Mouse (Mus musculus) ES-E14 (cell line): ENCODE data around the gene Ralb. TPM values are rescaled to one million over a fixed set of nuclear protein-coding genes. Genes with fewer than 3 reads are reported as not detected.

Experiments
- DNase-seq: peaks from one replicate; pipeline ENCODE4 v3.0.0-alpha.2; 2013; ENCODE audit warnings: low read depth, low spot score
- H3K27ac ChIP-seq: 2 replicates; pipeline ENCODE4 v1.5.1; 2012; ENCODE audit warnings: low read depth, mild to moderate bottlenecking, low read length, moderate library complexity, mixed read lengths; ENCODE audit not compliant: poor library complexity, insufficient read depth, severe bottlenecking
- H3K36me3 ChIP-seq: 2 replicates; pipeline ENCODE4 v1.6.1; 2012; ENCODE audit warnings: mild to moderate bottlenecking, low read length, moderate library complexity, mixed read lengths; ENCODE audit not compliant: control insufficient read depth, poor library complexity, insufficient read depth, severe bottlenecking
- H3K4me1 ChIP-seq, 2 experiments: fragments of 150-350 bp in 1 of 2; sonication (generic) in 1 of 2; 2 replicates each; pipeline ENCODE4 v1.6.1; 2012; ENCODE audit warnings: low read length in 2 of 2, mild to moderate bottlenecking in 1 of 2, mixed read lengths in 1 of 2; ENCODE audit not compliant: control insufficient read depth in 2 of 2, insufficient read depth in 2 of 2, poor library complexity in 1 of 2
- H3K4me3 ChIP-seq, 2 experiments: fragments of 150-350 bp in 1 of 2; sonication (generic) in 1 of 2; 2 replicates each; pipeline ENCODE4 v1.5.1; 2012; ENCODE audit warnings: low read length in 2 of 2, low read depth in 1 of 2, mild to moderate bottlenecking in 1 of 2, mixed read lengths in 1 of 2; ENCODE audit not compliant: insufficient read depth in 1 of 2, poor library complexity in 1 of 2, severe bottlenecking in 1 of 2
- H3K9ac ChIP-seq: 2 replicates; pipeline ENCODE4 v1.6.1; 2012; ENCODE audit warnings: low read depth, mild to moderate bottlenecking, low read length, mixed read lengths; ENCODE audit not compliant: poor library complexity, insufficient read depth, severe bottlenecking
- H3K9me3 ChIP-seq: fragments of 150-350 bp; sonication (generic); 2 replicates; pipeline ENCODE4 v1.6.1; 2012; ENCODE audit warnings: low read depth, mild to moderate bottlenecking, low read length; ENCODE audit not compliant: control insufficient read depth, insufficient read depth
- CHD2 ChIP-seq: IDR thresholded peaks from 2 replicates; pipeline ENCODE4 v1.6.1; 2014; ENCODE audit warnings: mild to moderate bottlenecking, low read depth, low read length, inconsistent platforms
- HCFC1 ChIP-seq: IDR thresholded peaks from 2 replicates; pipeline ENCODE4 v1.6.1; 2012; ENCODE audit warnings: low read length, inconsistent platforms, borderline replicate concordance; ENCODE audit not compliant: insufficient read depth
- MAFK ChIP-seq: IDR thresholded peaks from 2 replicates; pipeline ENCODE4 v1.6.1; 2014; ENCODE audit warnings: mild to moderate bottlenecking, low read depth, low read length, inconsistent platforms; ENCODE audit not compliant: insufficient read depth
- ZC3H11A ChIP-seq: IDR thresholded peaks from 2 replicates; pipeline ENCODE4 v1.6.1; 2012; ENCODE audit warnings: low read depth, mild to moderate bottlenecking, inconsistent platforms, low read length, borderline replicate concordance
- ZNF384 ChIP-seq: IDR thresholded peaks from 2 replicates; pipeline ENCODE4 v1.6.1; 2012; ENCODE audit warnings: low read depth, low read length, inconsistent platforms
- in situ Hi-C, 2 experiments: fragments of 600-800 bp; cut with MboI; formaldehyde crosslinking; loops; one replicate each; pipeline ENCODE4 v1.15.1; 2025; ENCODE audit warnings: low sequenced_read_pairs in 2 of 2, inconsistent platforms in 1 of 2; ENCODE audit not compliant: unreplicated experiment in 2 of 2
- total RNA-seq: library from RNA; depleted of rRNA; stranded (reverse); fragments of 300-350 nt; gene quantifications from 2 replicates; pipeline ENCODE4 v1.2.3, GENCODE M21; 2012

The Ralb gene
- total RNA-seq, 1 experiment = 30.8 TPM

DNA sequence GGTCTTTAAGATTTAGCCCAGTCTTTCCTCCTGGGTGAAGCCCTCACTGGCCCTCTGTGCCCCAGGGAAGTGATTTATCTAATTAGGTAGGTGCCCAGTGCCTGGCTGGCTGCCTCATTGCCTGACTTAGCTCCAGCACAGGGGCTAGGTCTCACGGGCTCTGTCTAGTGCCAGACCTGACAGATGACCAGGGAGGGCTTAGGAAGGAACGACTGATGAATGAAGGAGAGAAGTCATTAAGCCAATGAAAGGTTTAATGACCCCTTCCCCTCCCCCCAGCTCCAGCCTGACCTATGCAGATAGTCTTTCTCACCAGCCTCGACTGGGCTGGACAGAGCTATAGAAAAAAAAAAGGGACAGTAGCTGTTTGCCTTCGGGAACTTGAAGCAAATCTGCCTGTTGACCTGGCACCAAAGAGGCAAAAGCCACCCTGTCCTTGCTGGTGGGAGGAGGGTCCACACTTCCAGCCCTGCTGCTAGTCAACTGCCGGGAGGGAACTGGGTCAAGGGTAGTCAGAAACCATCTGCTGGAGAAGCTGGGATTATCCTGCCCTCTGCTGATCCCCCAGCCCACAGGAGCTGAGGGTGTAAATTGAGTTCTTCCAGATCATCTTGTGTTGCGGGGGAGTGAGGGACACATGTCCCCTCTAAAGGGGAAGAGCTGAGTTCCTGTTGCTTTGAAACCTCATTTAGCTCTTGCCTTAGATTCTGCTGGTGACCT is 80.3 kb downstream of the Ralb start:
- Histone ChIP-seq H3K27ac (no peak overlapping the region), H3K9me3 (no peaks in the 10 kb centered on the region), H3K9ac (no peak overlapping the region), H3K36me3 (no peaks in the 10 kb centered on the region), H3K4me1 (peaks cover 0 to 14% of the 10 kb centered on the region in 2 experiments; a peak in 3 of 4 replicates), H3K4me3 (no peak overlapping the region)
- TF ChIP-seq HCFC1 = no peak
- no peak for TF ChIP-seq ZC3H11A
- TF ChIP-seq MAFK = no peak
- TF ChIP-seq CHD2 = no peak
- TF ChIP-seq ZNF384 = no peak
- in situ Hi-C loops = no loop called here
- DNase-seq = no peak

DNA sequence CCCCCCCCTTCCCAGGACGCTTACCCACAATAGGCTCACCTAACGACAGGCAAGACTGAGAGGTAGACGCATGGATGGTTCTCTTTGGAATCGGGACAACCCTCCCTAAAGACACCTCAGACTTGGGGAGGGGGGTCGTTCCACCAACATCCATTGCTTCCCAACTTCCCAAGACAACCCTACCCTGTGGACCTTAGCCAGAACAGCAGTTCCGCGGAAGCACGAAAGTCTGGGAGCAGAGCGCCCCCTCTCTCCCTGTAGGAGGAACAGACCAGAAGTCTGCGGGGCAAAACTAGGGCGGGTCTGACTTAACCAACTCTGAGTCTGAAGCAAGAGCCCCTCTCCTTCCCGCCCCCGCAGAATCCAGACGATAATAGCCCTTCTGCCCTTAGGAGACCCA is 81.1 kb downstream of the Ralb start:
- TF ChIP-seq ZNF384 (no peak), ZC3H11A (peak; percentile 63; the same call in 1 of the 2 replicates), HCFC1 (no peak)
- H3K36me3 ChIP-seq = peaks cover 1% of the 10 kb centered on the region; the same call in 1 of the 2 replicates
- in situ Hi-C loops = no loop called here
- peak; percentile 61 for DNase-seq
- H3K4me3 ChIP-seq = peak overlapping the region; percentile 72 to 92; a peak in 3 of 4 replicates
- H3K27ac ChIP-seq = no peak overlapping the region; the same call in 1 of the 2 replicates
- no peaks in the 10 kb centered on the region for H3K9me3 ChIP-seq
- H3K9ac ChIP-seq = peak overlapping the region; percentile 91; the same call in 1 of the 2 replicates
- peaks cover 0 to 15% of the 10 kb centered on the region in 2 experiments; a peak in 3 of 4 replicates for H3K4me1 ChIP-seq

DNA sequence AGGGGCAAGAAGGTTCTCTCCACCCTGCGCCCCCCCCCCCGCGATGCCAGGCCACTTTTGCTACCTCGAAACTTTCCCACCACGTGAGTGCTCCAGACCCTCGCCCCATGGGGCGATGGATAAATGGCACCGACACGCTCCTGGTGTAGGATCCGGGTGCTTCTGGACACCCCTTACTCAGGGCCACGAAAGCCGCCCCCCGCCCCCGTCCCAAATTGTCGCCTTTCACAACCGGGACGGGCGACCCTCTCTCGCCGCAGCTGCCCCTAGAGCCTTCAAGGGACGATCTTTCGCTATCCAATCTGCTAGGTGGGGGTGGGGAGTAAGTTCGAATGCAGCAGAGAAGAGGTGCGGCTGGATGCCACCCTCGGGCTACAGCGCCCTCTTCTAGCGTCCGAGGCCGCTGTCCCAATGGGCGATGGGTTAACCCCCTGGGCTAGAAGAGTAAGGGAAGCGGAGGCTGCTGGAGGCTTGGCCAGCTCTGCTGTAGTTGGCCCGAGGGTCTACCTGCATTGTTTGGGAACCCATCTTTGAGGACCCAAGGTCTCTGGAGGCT is 82.1 kb downstream of the Ralb start:
- Histone ChIP-seq H3K9ac (peak overlapping the region; percentile 91), H3K36me3 (peaks cover 7% of the 10 kb centered on the region), H3K4me1 (peaks cover 0 to 19% of the 10 kb centered on the region in 2 experiments; a peak in 2 of 4 replicates), H3K4me3 (peak overlapping the region; percentile 72 to 92), H3K27ac (no peak overlapping the region; the same call in 1 of the 2 replicates), H3K9me3 (no peaks in the 10 kb centered on the region)
- in situ Hi-C loops = no loop called here
- DNase-seq = no peak
- TF ChIP-seq CHD2 (no peak), HCFC1 (no peak), MAFK (no peak), ZNF384 (no peak), ZC3H11A (no peak)

DNA sequence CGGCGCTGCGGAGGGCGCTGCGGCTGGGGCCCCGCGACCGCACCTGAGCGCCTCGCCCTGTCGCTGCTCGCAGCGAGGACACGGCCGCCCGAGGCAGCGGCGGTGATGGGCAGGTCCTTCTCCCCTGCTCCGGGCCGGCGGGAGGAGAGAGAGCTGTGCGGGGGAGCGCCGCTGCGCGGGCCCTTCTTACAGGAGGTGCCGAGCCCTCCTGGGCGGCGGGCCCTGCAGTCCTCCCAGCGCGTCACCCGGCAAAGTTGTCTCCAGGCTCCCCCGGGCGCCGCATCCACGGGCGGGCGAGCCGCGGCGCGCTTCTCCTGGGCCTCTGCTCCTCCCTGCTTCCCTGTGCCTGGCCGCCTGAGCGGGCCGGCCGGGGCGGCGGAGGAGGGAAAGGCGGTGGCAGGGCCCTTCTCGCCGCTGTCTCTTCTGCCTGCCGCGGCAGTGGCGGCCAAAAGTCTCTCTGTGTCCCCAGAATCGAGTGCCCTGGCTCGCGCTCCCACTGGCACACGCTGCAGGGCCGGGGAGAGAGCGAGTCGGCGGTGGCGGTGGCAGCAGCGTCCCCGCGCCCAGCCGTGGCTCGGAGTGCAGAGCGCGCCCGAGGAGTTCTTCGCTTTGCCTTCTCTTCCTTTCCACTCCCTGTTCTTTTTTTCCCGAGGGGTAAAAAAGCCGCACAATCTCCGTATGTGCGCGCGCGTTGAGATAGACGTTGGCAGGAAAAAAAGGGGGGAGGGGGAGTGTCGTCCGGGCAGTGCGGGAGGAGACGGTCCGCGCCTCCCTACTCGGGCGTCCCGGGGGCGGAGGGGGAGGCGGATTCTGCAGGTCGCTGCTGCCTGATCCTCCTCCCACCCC is 82.8 kb downstream of the Ralb start, which contains the start of gene Inhbb:
Gene Inhbb (minus strand): TSS at position 673 of the 846 bp plus-strand sequence.
- no peak for DNase-seq

More for the DNA sequence above, 82.8 kb downstream of the Ralb start, which contains the start of gene Inhbb:
- H3K9me3 ChIP-seq = no peaks in the 10 kb centered on the region
- H3K27ac ChIP-seq = peak within 1 kb of the TSS; percentile 60; the same call in 1 of the 2 replicates
- peaks cover 0 to 26% of the 10 kb centered on the region in 2 experiments; a peak in 2 of 4 replicates for H3K4me1 ChIP-seq
- H3K36me3 ChIP-seq = peaks cover 14% of the 10 kb centered on the region
- in situ Hi-C loops = no loop called here
- H3K4me3 ChIP-seq = peak within 1 kb of the TSS; percentile 72 to 92
- H3K9ac ChIP-seq = peak within 1 kb of the TSS; percentile 91
- no peak for TF ChIP-seq HCFC1
